Mouse (Mus musculus) adrenal gland, postnatal 36 days (tissue): ENCODE data around the gene Aebp1. TPM values are rescaled to one million over a fixed set of nuclear protein-coding genes. Genes with fewer than 3 reads are reported as not detected.
"Not testable (repeated sequence)": the region's sequence is repeated elsewhere in the genome, so short reads cannot be mapped to it uniquely, and the experiment has no call there.

ENCODE experiments used
- DNase-seq, 2 experiments: peaks; one replicate each; pipeline ENCODE4 v3.0.0; 2021; ENCODE audit warnings: mixed read lengths in 1 of 2
- total RNA-seq, 2 experiments: library from RNA; stranded (reverse); gene quantifications; 2 replicates each; pipeline ENCODE4 v1.2.3; 2021

Gene Aebp1
- total RNA-seq, 2 experiments from 2014 or later, result 372 to 401 TPM

GRCm38 (mm10) chr11:5855902-5856301 lies 5.8 kb upstream of the Aebp1 start:
- DNase-seq, result peak; percentile 65 to 79

- no peak for DNase-seq
These were observed 5.1 kb upstream of the Aebp1 start for GRCm38 (mm10) chr11:5856479-5857130.

DNA sequence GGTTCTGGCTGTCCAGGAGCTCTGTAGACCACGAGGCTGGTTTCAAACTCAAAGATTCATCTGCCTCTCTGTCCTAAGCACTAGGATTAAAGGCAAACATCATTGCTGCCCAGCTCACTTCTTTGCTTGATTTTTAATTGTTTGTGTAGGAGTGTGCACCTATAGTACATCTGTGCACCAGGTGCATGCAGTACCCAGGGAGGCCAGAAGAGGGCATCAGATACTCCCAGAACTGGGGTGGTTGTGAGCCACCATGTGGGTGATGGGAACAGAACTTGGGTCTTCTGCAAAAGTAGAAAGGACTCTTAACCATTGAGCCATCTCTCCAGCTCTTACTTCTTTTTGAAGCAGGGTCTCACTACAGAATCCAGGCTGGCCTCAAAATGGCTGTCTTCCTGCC lies 3.0 kb upstream of the Aebp1 start:
- no peak for DNase-seq

DNA sequence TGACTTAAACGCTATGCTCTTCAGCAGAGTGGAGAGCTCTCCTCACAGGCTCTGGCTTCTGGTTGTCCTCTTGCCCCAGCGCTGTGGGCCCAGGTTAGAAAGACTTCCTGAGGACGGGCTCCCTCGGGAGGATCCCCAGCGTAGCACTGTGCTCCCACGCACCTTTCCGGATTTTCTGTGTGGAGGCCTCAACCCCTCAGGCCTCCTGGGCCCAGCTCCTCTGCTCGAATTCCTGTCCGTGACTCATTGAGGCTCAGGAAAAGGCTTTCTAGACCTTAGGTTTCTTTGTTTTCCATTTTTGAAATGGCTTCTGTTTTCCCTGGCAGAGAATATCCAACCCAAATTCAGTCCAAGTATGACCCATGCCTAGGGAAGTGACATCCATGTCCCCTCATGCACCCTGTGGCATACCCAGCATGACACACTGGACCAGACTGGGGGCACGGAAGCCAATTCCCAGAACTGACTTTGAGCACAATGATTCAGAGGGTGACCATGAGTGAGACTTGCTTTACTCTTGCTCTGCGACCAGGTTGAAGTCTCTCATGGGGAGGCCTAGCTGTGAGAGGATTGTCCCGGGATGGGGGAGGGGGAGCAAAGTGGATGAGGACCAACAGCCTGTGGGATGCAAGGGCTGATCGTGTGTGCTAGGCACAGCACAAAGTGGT lies 1.7 kb upstream of the Aebp1 start:
- peak in 1 of 2 experiments; percentile 28 for DNase-seq

GRCm38 (mm10) chr11:5860639-5861038 lies 1.1 kb upstream of the Aebp1 start:
- no peak for DNase-seq

GRCm38 (mm10) chr11:5862394-5863105 lies 803 bp downstream of the Aebp1 start:
- DNase-seq, result peak; percentile 87 to 90

DNA sequence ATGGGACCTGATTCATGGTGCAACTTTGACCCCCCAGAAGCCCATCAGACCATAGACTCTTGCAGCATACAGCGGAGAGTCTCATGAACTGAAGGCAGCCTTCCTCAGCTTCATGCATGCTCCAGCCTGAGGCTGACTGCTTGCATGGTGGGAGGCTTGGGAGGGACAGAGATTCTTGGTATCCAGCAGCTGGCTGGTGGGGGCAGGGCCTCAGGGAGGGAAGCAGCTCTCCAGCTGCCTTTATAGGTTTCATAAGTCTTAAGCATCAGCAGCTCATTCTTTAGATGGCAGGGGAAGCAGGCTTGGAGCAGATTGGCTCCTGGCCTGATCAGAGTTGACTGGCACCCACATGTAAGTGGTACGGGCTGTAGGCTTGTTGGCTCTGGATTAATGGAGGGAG lies 5.4 kb downstream of the Aebp1 start:
- DNase-seq, result no peak

GRCm38 (mm10) chr11:5868324-5868723 lies 6.6 kb downstream of the Aebp1 start:
- no peak for DNase-seq

- DNase-seq, result no peak
These were observed 7.6 kb downstream of the Aebp1 start for GRCm38 (mm10) chr11:5869331-5869730.

- no peak for DNase-seq
These were observed 8.3 kb downstream of the Aebp1 start for GRCm38 (mm10) chr11:5870069-5870468.

GRCm38 (mm10) chr11:5872707-5873106 lies 11.0 kb downstream of the Aebp1 start:
- no peak for DNase-seq

DNA sequence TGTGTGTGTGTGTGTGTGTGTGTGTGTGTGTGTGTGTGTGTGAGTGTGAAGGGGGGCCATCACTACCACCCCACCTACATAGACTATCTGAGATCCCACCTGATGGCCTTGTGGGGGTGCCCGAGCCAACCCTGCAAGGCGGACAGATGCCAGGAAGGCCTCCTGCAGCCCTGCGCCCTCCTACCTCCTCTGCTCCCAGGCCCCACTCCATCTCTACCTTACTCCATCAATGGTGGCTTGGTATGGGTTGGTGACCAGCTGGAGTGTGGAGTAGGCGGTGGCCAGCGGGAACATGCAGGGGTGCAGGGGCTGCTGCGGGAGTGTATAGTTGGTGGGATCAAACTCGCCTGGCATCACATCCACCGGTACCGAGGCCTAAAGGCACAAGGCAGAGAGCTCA lies 11.4 kb downstream of the Aebp1 start:
- DNase-seq, result no peak

- DNase-seq, result no peak
These were observed 15.7 kb downstream of the Aebp1 start for GRCm38 (mm10) chr11:5877421-5877820.

DNA sequence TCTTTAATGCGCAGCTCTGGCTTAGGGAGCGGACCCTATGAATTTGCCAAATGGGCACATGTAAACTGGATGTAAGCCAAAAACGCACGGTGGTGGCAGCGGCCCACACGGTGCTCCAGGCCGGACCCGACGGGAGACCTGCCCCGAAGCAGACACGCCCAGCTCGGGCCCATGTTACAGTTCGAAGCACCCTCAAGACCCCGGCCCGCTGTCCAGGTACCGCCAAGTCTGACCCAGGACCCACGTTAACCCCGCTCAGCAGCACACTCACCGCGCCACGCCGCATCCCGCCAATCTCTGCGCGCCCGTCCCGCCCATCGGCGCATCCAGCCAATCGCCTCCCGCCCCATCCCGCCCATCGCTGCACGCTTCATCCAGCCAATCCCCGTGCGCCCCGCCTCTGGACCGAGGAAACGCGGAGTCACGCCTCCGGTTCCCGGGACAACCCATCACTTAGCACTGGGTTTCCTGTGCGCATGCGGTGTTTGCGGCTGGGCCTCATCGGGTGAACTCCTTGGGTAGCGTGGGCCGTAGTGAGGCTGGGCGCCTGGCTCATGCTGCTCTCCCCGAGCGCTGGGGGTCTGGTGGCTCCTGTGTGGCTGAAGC lies 16.3 kb downstream of the Aebp1 start, which contains the start of gene Pold2:
Pold2 (minus strand) TSS at position 372 of the 606 bp plus-strand sequence.
- DNase-seq, result peak; percentile 99

DNA sequence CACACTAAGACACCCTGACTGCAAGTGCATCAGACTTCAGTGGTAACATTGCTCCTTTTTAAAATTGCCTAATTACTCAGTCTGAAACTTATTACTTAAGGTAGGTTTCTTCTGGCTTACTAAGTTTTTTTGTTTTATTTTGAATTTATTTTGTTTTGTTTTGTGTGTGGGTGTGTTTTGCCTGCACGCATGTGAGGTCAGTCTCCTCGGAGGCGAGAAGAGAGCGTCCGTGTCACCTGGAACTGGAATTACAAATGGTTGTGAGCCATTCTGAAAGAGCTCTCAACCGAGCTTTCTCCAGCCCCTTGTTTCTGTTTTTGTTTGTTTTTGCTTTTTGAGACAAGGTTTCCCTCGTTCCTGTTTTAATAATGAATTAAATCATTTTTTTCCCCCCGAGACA lies 16.9 kb downstream of the Aebp1 start:
- DNase-seq, result no peak

DNA sequence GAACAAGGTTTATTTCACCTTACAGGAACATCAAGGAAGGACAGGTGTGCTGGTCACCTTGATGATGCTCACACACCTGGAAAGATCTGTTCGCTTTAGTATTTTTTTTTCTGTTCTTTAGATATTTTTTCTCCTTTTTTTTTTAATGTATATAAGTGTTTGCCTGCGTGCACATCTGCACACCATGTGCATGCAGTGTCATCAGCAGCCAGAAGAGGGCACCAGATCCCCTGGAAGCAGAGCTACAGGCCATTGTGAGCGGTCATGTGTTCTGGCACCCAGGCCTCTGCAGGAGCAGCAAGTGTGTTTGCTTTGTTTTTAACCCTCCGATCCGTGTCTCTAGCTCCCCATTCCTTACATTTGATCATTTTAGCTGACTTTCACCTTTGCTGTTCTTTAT lies 18.2 kb downstream of the Aebp1 start:
- peak; percentile 56 to 72 for DNase-seq

DNA sequence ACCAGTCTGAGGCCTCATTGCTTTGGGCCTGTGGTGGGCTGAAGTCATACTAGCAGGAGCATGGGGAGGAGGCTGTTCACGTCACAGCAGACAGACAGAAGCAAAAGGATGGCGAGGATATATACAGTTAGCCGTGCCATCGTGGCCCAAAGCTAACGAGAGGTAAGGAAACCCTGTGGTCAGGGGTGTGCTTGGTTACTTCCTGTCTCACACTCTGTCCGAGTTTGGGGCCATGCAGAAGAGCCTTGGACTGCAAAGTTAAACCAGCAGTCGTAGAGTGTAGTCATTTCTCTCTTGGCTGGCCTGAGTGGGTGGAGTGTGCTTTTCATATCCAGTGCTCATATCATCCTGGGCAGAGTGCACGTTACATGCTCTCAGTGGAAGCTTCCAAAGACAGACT lies 20.8 kb downstream of the Aebp1 start:
- no peak for DNase-seq

DNA sequence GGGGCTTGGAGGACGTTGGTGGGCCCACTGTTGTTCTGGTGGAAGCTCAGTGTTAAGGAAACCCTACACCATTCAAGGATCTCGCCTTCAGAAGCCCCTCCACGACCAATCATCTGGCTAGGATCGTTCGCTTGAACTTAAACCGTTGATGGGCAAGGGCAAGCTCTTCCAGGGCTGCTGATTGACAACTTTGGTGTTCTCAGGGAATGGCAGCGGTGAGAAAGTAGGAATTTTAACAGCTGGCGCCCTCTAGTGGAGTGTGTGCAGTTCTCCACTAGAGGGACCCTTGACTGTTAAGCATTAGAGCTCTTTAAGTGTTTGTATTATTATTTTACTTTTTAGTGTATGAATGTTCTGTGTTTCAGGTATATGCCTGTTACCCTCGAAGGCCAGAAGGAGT lies 24.4 kb downstream of the Aebp1 start:
- peak; percentile 59 to 76 for DNase-seq

DNA sequence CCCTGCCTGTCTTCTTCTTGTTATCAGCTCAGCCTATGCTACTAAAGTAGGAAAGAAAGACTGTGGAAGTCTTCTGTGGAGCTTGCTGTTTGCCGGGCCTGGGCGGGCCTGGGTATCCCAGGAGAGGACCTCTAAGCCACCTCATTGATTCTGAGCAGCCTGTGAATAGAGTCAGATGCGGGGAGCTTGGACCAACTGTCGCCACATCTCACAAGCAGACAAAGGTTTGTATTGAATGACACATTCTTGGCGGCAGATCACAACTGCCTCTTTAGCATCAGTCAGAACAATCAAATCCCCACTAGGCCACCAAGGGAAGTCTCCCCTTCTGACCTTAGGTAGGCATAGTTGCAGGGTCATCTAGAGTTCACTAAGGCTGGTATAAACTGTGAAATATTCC lies 25.5 kb downstream of the Aebp1 start:
- DNase-seq, result no peak

DNA sequence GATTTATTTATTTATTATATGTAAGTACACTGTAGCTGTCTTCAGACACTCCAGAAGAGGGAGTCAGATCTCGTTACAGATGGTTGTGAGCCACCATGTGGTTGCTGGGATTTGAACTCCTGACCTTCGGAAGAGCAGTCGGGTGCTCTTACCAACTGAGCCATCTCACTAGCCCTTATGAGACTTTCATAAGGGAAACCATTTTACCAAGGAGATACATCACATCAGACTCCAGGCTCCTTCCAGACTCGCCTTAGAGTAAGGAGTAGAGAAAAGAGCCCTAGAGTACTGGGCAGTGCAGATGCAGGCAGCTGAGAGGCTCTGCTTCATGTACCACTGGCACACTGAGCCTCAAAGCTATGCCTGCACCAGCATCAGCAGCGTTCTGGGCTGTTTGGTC lies 26.8 kb downstream of the Aebp1 start:
- not testable (repeated sequence) for DNase-seq

DNA sequence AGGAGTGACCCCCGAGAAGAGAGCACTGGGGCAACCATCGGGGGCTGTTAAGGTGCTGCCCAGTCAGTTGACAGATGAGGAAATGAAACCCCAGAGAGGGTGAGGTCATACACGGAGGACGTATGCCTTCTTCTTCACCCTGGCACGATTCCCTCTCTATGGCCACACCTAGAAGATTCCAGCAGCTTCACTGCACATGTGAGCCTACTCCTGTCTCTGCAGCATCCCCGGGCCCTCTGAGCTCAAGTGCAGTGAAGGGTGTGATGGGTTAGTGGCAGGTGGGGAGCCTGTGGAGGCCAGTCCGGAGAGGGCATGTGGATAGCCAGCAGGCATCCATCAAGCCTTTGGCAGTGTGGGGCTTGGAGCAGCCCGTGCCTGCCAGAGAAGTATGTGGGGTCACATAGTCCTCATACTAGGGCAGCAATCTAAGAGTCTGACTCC lies 30.4 kb downstream of the Aebp1 start:
- DNase-seq, result no peak

GRCm38 (mm10) chr11:5892810-5893368 lies 31.1 kb downstream of the Aebp1 start:
- no peak for DNase-seq
